Mouse (Mus musculus): ENCODE measurements around the gene Notch1.

- TF ChIP-seq CTCF (IDR thresholded peaks at IDR 0.05; ENCODE audit: borderline replicate concordance, insufficient read depth, low read length) (no peak), POLR2A (IDR thresholded peaks at IDR 0.05; ENCODE audit: low read depth, low read length) (no peak)
Measured at GRCm38 (mm10) chr2:26531829-26532228, 15.4 kb upstream of the Notch1 start.
